Mouse (Mus musculus): Measurements from ENCODE around the gene Sdk2. TPM values are rescaled to one million over a fixed set of nuclear protein-coding genes. Genes with fewer than 3 reads are reported as not detected.

Gene Sdk2
- total RNA-seq, 4 experiments from 2014 or later: 0.65 to 2.1 (median 1.3) TPM

DNA sequence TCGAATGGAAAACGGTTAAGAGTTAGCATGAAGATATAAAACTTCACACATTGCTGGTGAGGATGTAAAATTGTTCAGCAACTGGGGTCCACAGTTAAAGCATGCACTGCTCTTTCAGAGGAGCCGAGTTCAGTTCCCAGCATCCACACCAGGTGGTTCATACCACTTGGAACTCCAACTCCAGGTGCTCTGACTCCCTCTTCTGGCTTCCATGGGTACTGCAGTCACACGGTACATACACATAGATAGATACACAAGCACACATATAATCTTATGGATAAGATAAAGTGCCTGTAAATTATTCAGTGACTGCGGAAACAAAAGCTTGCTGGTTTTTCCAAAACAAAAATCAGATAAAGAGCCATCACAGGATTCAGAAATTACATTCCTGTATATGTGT lies 19.9 kb downstream of the Sdk2 start:
- no peak for DNase-seq (ENCODE audit: low spot score)

DNA sequence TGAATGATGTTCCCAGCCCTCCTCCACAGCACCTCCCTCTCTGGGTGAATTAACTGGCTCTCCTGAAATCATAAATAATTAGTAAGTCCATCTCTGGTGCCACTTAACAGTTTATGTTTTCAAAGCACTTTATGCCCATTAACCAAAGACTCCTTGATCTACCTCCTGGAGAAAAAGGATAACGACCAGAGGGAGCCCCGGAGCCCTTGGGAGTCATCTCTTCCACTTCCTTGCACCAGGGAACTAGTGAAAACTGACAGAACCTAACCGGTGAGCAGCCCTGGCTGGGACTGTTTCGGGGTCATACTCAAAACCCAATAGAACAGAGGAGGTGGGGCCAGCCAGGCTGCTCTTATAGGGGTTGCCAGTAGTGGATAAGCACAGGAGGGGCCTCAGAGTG lies 22.5 kb downstream of the Sdk2 start:
- no peak for DNase-seq (ENCODE audit: low spot score)

GRCm38 (mm10) chr11:114043530-114043929 lies 23.3 kb downstream of the Sdk2 start:
- no peak for DNase-seq (ENCODE audit: low spot score)

- no peak for DNase-seq (ENCODE audit: low spot score)
Observed at GRCm38 (mm10) chr11:114040391-114041035, 26.3 kb downstream of the Sdk2 start.

DNA sequence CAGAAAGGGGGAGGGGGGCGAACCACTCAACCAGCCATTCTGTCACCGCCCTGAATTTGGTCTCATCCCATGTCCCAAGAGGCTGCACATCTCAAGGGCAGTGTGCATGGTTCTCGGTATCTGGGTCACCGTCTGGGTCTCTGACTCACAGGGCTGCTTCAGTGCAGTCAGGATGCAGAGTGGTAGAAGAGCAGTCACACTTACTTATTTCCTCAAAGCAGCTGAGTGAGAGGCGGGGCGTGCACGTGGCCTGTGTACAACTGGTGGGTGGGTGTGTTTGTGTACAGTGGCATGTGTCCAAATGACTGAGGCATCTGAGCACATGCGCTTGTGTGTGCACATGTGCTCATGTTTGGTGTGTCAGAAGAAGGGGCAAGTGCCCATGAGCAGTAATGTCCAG lies 28.8 kb downstream of the Sdk2 start:
- DNase-seq (ENCODE audit: low spot score): no peak

DNA sequence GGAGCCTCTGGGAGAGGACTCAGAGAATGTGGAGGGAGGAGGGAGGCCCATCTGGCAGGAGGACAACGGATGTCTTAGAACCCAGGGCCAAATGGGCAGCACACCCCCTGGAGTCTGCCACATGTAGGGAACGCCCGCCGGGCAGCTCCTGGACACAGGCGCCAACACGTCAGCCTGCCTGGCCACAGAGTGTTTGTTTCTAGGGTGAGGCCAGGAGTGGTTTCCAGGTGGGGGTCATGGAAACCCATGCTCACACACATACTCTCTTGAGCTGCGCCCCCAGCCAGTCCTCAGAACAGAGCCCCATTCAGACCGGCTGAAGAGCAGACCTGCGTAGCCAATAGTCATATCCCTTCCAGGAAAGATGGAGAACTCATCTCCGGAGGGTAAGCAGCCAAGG lies 35.4 kb downstream of the Sdk2 start:
- no peak for DNase-seq (ENCODE audit: low spot score)

DNA sequence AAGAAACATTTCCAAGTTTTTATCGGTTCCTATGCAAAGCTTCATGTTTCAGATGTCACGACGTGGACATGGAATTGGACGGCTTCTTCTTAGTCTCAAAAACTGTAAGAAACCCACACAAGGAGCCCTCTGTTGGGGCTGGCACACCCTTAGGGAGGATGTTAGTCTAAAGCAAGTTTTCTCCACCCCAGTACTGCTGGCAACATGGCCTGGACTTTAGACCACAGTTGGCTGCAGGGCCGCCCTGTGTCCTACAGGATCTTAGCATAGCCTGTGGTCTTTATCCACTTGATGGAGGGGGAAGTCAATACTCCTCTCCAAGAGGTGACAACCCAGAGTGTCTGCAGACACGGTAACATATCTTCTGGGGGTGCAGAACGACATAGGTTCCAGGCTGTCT lies 36.6 kb downstream of the Sdk2 start:
- DNase-seq (ENCODE audit: low spot score): no peak

- DNase-seq (ENCODE audit: low spot score): no peak
Observed at GRCm38 (mm10) chr11:114028512-114028911, 38.3 kb downstream of the Sdk2 start.

- DNase-seq (ENCODE audit: low spot score): no peak
Observed at GRCm38 (mm10) chr11:114028021-114028420, 38.8 kb downstream of the Sdk2 start.

DNA sequence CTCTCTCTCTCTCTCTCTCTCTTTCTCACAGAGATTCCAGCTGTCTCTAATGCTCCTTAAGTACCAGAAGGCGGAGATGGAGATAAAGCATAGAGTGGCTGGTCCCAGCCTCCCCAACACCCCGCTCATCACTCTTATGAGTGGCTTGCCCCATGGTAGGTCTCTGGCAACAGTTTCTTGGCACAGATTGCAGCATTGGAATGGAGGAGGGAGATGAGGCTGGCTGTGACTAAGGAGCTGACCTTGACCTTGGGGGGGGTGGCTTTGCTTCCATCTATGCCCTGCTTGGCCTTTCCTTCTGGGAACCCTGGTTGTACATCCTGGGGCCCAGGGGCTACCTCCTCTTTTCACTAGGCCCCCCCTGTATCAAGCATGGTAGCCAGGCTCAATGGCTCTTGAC lies 41.8 kb downstream of the Sdk2 start:
- DNase-seq (ENCODE audit: low spot score): no peak

DNA sequence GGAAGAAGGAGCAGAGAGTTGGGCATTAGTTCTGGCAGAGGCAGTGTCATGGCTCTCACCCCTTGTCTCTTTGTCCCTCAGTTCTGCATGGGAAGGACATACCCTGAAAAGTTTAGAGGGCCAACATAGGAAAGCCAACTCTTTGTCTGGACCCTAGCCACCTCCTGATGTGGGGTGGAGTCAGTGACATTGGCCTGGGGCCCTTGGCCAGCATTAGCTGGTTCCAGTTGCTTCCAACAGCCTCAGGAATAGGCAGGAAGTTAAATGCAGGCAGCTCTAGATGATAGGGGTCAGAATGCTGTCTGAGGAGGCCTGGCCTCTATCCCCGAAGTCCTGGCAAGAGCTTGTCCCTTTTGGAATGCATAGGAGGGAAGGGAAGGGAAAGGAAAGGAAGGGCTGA lies 42.9 kb downstream of the Sdk2 start:
- peak; percentile 21 for DNase-seq (ENCODE audit: low spot score)

- DNase-seq (ENCODE audit: low spot score): no peak
Observed at GRCm38 (mm10) chr11:114022166-114022565, 44.7 kb downstream of the Sdk2 start.

GRCm38 (mm10) chr11:114019087-114019486 lies 47.8 kb downstream of the Sdk2 start:
- DNase-seq (ENCODE audit: low spot score): no peak

DNA sequence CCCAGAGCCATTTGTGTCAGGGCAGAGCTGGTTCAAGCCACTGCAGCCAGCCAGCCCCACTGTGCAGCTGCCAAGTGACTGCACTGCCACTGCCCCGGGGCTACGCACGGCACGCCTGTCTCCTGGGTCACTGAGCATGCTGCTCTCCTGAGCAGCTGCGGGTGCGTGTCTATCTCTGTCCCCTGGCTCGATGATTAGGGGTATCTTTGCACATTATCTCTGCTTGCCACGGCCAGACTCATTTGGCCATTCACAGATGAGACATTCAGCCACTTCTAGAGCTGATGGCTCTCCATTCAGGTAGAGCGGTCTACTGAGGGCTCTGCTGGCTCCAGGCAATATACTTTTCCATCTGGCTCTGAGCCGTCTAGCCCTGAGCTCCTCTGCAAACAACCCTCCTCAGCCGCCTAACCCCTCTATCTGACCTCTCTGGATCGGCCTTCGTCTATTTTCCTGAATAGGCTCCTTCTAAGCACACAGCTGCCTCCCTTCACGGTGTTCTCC lies 49.9 kb downstream of the Sdk2 start:
- no peak for DNase-seq (ENCODE audit: low spot score)

GRCm38 (mm10) chr11:114016108-114016888 lies 50.5 kb downstream of the Sdk2 start:
- DNase-seq (ENCODE audit: low spot score): no peak

DNA sequence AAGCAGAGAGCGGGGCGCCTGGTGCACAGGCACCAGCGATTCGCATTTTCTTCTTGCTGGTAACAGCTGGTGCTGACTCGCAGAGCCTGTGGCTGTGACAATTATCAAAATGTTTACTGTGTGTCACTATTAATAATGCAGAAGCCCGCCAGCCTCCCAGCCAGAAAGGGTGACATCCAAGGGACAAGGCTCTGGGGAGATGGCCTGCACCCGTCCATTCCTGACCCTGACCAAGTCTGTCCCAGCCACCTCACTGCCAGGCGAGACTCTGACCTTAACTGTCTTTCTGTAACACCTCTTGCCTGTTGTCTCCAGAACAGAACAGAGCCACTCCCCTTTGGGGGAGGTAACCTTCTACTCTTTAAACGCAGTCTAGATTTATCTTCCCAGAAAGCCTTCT lies 55.3 kb downstream of the Sdk2 start:
- no peak for DNase-seq (ENCODE audit: low spot score)

DNA sequence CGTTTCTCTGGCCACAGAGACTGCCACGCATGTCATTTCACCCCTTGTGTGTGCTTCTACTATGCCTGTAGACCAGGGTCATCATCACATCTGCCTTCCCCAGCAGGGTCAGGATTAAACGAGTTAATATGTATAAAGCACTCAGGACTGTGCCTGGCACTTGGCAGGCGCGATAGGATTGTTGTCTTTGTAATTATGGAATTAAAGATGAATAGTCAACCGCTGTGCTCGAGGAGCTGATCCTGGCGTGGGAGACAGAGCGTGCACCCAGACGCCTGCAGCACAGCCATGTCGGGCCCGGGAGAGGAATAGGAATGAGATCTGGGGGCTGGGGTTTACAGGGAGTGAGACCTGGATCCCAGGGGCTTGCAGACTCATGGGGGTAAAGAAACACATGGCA lies 61.0 kb downstream of the Sdk2 start:
- DNase-seq (ENCODE audit: low spot score): no peak

- DNase-seq (ENCODE audit: low spot score): no peak
Observed at GRCm38 (mm10) chr11:114004651-114005050, 62.2 kb downstream of the Sdk2 start.

DNA sequence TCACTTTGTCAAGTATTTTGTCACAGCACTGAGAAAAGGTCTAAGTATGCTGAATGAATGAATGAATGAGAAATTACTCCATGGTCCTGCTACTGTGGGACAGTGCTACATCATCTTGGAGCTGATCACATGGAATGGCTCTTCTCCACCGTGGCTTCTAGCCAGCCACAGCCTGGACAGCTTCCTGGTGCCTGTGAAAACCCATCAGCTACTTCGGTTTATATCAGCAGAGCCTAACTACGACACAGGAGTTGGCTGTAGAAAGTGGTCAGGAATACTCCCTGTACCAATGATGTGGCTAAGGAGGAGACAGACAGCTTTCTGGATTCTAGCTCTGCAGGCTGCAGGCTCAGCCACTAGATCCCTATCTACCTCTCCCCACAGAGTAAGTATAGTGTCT lies 63.7 kb downstream of the Sdk2 start:
- DNase-seq (ENCODE audit: low spot score): no peak

DNA sequence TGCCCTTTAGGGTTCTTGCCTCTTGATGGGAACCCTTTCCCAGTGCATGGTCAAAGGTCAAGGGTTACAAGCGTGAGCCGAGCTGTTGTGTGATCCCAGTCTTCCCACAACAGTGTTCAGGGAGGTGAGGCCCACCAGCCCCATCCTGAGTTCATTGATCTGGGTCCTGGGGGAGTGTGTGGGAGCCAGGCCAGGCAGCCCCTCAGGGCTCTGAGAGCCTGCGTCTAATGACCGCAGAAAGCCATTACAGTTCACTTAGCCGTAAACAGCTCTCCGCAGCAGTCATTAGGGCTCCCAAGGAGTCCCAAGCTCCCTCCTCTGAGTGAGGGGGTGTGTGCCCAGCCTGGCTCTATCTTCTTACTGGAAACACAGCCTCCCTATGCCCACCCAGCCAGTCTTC lies 66.8 kb downstream of the Sdk2 start:
- DNase-seq (ENCODE audit: low spot score): no peak

- DNase-seq (ENCODE audit: low spot score): no peak
Observed at GRCm38 (mm10) chr11:113998702-113999101, 68.1 kb downstream of the Sdk2 start.

- DNase-seq (ENCODE audit: low spot score): no peak
Observed at GRCm38 (mm10) chr11:113993921-113994320, 72.9 kb downstream of the Sdk2 start.

- DNase-seq (ENCODE audit: low spot score): no peak
Observed at GRCm38 (mm10) chr11:113992894-113993293, 74.0 kb downstream of the Sdk2 start.

Measured in heart, adult 8-10 months (tissue).